Mouse (Mus musculus): ENCODE data around the gene Sec14l1.

The Sec14l1 gene

DNA sequence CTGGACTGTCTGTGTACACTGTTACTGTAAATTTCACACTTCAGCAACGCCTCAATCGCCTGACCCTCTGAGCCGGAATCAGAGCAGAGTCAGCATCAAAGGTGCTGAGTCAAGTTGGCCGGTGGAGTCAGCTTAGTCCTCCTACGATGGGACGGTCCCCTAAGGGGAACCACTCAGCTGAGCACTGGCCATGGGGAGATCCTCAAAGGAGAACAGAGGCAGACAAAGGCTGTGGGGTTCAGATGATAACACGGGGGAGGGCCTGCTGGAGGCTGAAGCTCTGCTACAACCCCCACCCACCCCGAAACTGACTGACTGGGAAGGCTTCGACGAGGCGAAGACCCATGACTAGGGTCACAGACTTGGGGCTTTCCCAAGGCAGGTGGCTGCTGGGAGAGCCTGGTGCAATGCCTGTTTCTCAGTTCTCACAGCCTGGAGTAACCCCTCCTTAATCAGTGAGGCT is 79.5 kb downstream of the Sec14l1 start:
- no peak for DNase-seq

DNA sequence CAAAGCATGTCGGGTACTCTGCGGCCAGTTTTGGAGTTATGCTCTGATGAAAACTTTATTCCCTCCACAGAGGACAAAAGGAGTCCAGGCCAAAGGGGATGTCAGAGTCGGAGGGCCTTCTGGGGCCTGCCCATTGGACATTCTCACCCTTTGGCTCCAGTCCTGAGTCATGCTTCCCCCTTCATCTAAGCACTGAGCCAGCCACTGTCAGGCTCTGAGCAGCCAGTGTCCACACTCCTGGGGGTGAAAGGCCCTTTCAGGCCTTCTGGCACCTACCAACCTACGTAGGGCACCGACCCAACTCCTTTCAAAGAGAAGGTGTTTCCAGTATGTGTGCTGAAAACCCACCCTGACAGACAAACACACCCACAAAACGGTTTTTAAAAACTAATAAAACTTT is 80.6 kb downstream of the Sec14l1 start:
- DNase-seq: no peak

DNA sequence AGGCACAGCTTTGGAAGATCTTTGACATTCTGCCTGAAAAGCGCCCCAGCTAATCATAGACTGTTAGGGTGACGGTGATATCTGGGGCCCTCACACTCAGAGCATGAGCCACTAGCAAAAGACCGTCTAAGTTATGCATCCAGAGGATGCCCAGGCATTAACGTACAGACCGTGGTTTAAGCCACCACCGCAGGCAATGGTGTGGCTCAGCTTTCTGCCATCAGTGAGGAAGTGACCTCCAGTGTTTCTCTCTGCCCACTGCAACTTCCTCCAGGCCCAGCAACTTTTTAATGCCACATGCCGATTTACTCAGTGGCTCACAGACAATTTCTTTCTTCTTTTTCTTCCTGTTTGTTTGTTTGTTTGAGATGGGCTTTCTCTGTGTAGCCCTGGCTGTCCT is 81.7 kb downstream of the Sec14l1 start:
- DNase-seq: no peak

DNA sequence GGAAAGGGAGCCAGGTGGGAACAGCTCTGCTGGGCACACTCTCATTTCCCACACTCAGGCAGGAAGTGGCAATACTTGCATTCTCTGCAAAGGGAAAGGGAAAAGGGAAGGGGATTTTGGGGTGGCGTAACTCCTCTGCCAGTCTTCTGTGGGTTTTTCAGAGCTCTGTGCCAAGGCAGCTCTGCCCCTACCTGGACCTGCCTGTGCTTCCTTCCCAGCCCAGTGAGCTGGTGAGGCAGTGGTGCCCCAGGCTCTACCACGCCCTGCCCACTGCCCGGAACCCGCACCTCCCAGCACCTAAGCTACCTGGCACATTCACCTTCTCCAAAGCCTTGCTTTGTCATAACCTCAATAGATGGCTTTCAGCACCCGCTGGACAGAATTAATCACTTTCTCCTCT is 83.2 kb downstream of the Sec14l1 start:
- DNase-seq: no peak

DNA sequence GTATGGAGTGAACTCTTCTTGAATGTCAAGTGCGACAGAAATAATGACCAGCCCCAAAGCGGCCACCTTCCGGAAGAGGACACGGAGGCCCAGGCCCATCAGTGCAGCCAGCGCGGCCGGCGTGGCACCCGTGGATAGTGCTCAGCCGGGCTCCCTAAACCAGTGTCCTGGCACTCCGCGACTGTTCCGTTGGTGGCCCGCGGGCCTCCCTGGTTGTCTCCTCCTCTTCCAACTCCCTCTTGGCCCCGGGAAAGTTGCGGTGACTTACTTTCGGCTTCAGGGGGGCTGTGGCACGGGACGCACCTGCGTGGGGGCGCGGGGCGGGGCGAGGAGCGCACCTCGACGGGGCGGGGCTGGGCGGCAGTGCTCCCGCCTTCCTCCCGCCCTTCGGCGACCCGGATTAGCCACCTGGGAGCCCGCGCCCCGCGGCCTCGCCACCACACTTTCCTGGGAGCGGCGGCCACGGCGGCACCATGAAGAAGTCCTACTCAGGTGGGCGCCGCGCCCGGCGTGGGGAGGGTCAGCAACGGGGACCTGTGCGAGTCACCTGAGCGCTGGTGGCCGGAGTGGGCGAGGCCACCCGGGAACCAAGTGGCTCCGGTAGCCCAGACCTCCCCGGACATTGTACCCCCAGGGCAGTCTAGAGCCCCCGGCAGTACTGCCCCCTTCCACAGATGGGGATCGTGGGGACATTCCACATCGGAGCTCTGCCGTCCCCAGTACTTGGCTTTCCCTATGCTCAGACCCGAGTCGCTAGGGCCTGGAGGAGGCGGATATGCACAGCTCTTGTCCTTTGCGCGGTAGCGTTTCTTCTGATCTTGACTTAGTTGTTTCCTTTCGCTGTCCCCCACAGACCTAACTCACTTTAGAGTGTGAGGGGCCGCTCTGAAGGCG is 84.6 kb downstream of the Sec14l1 start, which contains the start of gene Sept9:
Gene Sept9, plus strand, starts transcription at position 380 of the 894 bp plus-strand sequence.
- DNase-seq: no peak

DNA sequence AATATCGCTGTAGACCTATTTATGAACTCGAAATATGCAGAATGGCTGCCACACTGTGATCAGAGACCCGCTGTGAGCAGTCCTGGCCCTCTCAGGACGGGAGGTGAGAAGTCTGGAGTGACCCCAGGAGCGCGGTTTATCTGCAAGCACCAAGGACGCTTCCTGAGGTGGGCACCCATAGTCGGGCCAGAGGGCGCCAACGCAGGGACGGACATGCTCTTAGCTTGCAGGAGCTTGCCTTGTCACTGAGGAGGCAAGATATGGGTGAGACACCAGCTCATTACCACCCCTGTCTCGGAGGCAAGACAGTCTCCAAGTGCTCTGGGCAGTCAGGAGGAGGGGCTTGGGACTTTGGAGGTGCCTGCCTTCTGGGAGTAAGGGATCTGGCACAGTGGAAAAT is 86.9 kb downstream of the Sec14l1 start:
- no peak for DNase-seq

DNA sequence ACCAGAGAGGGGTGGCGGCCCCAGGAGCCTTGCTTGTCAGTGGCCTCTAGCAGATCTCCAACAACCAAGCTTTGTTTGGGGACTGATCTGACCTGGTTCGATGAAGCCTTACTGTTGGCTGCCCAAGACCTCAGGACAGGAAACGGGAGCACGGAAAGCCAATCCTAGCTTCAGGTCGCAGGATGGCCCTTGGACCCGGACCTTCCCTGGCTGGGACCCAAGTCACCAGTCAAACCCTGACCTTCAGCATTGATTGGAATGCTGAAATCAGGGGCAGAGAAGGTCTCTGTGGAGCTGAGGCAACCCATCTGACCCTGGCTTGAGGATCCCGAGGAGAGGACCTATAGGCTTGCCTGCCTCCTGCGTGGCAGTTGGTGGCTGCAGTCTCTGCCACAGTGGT is 89.6 kb downstream of the Sec14l1 start:
- DNase-seq: no peak

DNA sequence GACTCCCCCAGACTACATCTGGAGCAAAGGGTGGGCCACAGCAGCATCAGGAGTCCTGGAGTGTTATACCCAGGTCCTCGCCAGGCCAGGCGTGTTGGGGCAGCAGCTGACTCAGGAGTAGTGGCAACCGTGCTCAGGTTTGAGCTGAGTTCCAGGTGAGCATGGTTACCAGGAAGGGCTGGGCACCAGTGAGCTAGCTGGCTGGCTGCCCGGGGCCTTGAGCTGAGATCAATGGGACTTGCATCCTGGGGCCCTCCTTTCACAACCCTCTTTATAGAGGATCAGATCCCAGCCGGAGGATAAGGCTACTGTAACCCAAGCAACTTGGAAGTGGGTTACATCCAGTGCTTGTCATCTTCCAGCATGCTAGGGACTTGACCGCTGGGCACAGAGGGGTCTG is 90.1 kb downstream of the Sec14l1 start:
- DNase-seq: no peak

DNA sequence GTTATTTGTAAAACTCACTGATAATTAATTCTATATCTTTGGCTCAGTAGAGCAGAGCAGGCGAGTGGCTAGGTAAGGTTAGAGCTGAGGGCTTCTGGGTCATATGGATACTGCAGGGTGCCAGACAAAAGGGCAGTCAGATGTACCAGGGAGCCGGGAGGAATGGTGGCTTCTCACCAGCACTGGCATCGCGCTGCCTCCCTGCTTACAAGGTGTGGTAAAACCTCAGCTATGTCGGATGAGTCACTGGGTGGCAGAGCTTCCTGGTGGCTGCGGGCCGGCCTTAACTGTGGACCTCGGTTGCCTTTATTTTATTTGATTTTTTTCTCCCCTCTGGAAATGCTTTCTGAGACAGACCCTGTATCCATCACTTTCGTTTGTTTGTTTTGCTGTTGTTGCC is 90.5 kb downstream of the Sec14l1 start:
- DNase-seq: no peak

DNA sequence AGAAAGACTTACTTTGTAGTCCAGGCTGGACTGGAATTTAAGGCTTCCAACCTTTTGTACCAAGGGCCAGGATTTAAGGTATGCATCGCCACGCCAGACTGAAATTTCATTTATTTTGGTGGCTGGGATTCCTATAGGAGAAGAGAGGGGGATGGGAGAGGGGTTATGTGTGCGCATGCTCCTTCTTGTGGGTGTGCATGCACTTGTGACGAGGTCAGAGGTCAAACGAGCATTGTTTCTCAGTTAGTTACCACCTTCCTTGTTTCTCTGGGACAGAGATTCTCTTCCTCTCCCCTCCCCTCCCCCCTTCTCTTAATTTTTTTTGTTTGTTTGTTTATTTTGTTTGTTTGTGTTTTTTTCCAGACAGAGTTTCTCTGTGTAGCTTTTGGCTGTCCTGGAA is 92.5 kb downstream of the Sec14l1 start:
- no peak for DNase-seq

DNA sequence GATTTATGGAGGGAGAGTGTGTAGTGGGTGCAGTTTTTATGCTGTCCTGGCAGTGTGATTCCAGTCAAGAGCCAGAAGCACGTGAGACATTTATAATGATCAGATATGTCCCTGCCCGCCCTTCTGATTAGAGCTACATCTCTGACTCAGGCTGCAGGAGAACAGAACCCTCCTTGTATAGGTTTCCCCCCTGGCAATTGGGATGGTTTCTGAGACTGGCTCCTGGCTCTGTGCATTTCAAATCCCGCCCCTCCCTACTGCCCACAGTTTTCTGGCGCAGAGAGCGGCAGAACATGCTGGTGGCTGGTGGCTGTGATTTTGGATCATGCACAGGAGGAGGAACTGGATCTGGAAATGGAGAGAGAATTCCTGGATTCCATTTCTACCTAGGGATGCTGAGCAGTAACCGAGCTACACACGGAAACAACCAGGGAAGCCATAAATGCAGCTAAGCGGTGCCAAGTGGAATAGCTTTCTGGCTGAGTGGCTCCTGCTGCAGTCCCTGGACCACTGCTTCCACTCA is 93.2 kb downstream of the Sec14l1 start:
- DNase-seq: no peak
